Mouse (Mus musculus) central nervous system, embryonic 18 days (tissue): ENCODE results near the gene Ccdc141. TPM values are rescaled to one million over a fixed set of nuclear protein-coding genes. Genes with fewer than 3 reads are reported as not detected.

Experiments used
- polyA plus RNA-seq: library from polyadenylated mRNA; depleted of rRNA; stranded (reverse); fragments of >200 nt; gene quantifications from 2 replicates; pipeline ENCODE4 v1.2.3, GENCODE M21; 2012; rRNA removed

The Ccdc141 gene
- polyA plus RNA-seq: 8.3 and 9.3 TPM in 2 replicates

DNA sequence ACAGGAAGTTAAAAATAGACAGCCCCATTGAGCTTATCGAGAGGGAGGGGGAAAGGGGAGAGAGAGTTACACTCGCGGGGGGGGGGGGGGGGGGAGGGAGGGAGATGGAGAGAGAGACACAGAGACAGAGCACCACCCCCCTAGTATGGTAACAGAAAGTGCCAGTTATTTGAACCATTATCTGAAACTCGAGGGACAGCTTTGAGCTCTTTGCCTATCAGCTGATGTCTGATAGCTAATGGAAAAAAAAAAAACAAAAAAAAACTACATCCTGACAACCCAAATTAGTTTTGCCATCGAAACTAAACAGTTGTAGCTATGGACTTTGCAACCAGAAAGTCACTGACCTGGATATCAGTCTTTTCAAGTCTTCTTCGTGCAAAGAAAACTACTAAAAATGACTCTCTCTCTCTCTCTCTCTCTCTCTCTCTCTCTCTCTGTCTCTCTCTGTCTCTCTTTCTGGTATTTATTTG lies at the start of gene Ccdc141:
TSS of gene Ccdc141 (minus strand) at position 4 of the 473 bp plus-strand sequence.

DNA sequence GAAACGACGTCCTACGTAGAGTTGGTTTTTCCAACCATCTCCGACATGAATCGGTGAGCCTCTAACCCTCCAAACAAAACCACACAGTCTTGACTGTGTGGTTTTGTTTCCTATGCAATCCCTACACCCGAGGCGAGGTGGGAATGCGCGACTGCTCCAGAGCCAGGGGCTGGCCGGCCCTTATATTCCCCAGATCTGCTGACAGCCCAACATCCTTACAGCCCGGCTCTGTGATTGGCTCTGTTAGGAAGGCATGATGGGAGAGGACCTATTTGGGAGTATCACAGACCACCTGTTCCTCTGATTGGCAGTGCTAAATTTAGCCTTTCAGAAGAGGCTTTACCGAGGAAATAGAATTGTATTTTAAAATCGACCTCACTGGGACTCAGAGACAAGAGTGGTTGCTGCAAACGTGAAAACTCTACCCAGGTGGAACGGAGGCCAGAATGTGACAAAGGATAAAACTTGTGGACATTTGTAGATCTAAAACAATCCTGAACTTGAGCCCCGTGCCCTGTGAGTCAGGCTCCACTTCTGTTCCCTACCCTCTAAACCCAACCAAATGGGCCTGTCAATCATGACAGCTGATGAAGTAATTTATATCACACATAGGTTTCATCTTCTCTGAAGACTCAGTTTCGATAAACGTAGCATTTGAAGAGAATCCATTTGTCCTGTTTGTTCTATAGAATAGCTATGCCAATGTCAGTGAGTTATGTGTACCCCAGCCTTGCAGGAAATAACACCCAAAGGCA lies 187.9 kb downstream of the Ccdc141 start, which contains the start of gene Ttn:
TSS of gene Ttn (minus strand) at position 157 of the 755 bp plus-strand sequence.

Other genes starting within 250 kb of the Ccdc141 start
- 0.19 and 2.4 TPM in 2 replicates for gene Ttn, start 188.1 kb downstream of the Ccdc141 start, polyA plus RNA-seq
- gene Sestd1, start 110.0 kb upstream of the Ccdc141 start, polyA plus RNA-seq: 52.0 and 53.7 TPM in 2 replicates